Mouse (Mus musculus) lung, postnatal 0 days (tissue): ENCODE measurements at regions not wholly inside any gene's neighbourhood (a gene's known extent, or its start where the extent isn't known, plus 50 kb on each side); places are given as distances from the start of the nearest gene placed in this dataset.
"Not testable (repeated sequence)": the region's sequence is repeated elsewhere in the genome, so short reads cannot be mapped to it uniquely, and the experiment has no call there.

Source experiments
- ATAC-seq: fragments of 200-750 bp; cut with Nextera tagmentation; 2 replicates; pipeline ENCODE4 v1.8.0; 2017; ENCODE audit warnings: moderate library complexity
- DNase-seq: peaks from one replicate; pipeline ENCODE4 v3.0.0-alpha.2; 2016; ENCODE audit warnings: low spot score
- H3K27ac ChIP-seq: fragments of 300-500 bp; sonication (generic); 2 replicates; pipeline ENCODE4 v1.5.1; 2014; ENCODE audit warnings: antibody characterized with exemption, mild to moderate bottlenecking, low read length, mixed read lengths
- H3K27me3 ChIP-seq: fragments of 300-500 bp; sonication (generic); replicated peaks from 2 replicates; pipeline ENCODE4 v1.6.1; 2014; ENCODE audit warnings: low read length, mixed read lengths; ENCODE audit not compliant: insufficient read depth
- H3K36me3 ChIP-seq: fragments of 300-500 bp; sonication (generic); 2 replicates; pipeline ENCODE4 v1.6.1; 2014; ENCODE audit warnings: low read length, mixed read lengths; ENCODE audit not compliant: insufficient read depth
- H3K4me1 ChIP-seq: fragments of 300-500 bp; sonication (generic); 2 replicates; pipeline ENCODE4 v1.6.1; 2014; ENCODE audit warnings: antibody characterized with exemption, low read depth, low read length, mixed read lengths; ENCODE audit not compliant: insufficient read depth
- H3K4me2 ChIP-seq: fragments of 300-500 bp; sonication (generic); replicated peaks from 2 replicates; pipeline ENCODE4 v1.6.1; 2014; ENCODE audit warnings: low read depth, mild to moderate bottlenecking, low read length, moderate library complexity, mixed read lengths
- H3K4me3 ChIP-seq: fragments of 300-500 bp; sonication (generic); 2 replicates; pipeline ENCODE4 v1.5.1; 2014; ENCODE audit warnings: low read depth, low read length
- H3K9ac ChIP-seq: fragments of 300-500 bp; sonication (generic); replicated peaks from 2 replicates; pipeline ENCODE4 v1.6.1; 2014; ENCODE audit warnings: low read depth, mild to moderate bottlenecking
- H3K9me3 ChIP-seq: fragments of 300-500 bp; sonication (generic); 2 replicates; pipeline ENCODE4 v1.6.1; 2016; ENCODE audit warnings: low read length, mixed read lengths
- CTCF ChIP-seq: IDR thresholded peaks from 2 replicates; pipeline ENCODE4 v1.5.1; 2016; ENCODE audit warnings: antibody characterized with exemption, mild to moderate bottlenecking
- EP300 ChIP-seq: IDR thresholded peaks from 2 replicates; pipeline ENCODE4 v1.6.1; 2016; ENCODE audit warnings: antibody characterized with exemption, mild to moderate bottlenecking, control low read depth
- WGBS: fragments of 180-500 bp; shearing (Covaris S2); extraction: QIAGEN DNeasy Blood & Tissue Kit; methylation state at CpG from one replicate; pipeline ENCODE4 v1.1.7; 2014; 5-methylcytosine and 5-hydroxymethylcytosine counted together

DNA sequence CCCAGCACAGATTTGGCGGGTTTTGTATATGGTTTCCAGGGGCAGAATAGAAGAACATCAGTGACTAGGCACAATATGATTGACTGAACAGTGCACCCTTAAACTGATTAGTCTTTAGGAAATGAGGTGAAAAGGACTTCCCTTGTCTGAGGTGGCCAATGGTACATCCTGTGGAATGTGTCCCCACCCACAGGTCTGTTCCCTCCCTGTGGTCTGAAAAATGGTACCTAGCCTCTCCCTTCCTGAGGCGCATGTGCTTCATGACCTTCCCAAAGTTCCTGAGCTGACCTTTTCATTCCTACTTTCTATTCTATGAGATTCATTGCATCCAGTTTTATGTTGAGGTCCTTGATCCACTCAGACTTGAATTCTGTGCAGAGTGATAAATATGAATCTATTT lies 76.0 kb downstream of the Zfp97 start:
- 98% methylated on average over 2 of the region's 2 CpGs for WGBS
- H3K36me3 ChIP-seq, H3K9ac ChIP-seq, H3K4me1 ChIP-seq, H3K4me3 ChIP-seq, H3K9me3 ChIP-seq, H3K27me3 ChIP-seq, H3K4me2 ChIP-seq, DNase-seq, H3K27ac ChIP-seq, ATAC-seq: not testable (repeated sequence)

DNA sequence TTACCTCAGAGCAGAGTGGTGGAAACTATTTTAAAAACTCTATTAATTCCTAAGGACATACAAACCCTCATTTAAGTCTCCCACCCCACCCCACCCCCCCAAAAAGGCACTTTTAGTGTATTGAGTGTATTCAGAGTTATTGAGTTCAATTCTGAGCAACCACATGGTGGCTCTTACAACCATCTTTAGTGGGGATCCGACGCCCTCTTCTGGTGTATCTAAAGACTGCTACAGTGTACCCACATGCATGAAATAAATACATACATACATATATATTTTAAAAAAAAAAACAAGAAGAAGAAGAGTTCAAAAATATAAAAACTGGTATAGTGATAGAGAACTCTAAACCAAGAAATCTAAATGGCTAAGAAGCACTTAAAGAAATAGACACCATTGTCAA lies 107.9 kb downstream of the Zfp97 start:
- Histone ChIP-seq H3K27ac (no peak overlapping the region), H3K9me3 (no peaks in the 10 kb centered on the region), H3K27me3 (no peaks in the 10 kb centered on the region), H3K4me2 (no peak overlapping the region), H3K4me1 (no peaks in the 10 kb centered on the region), H3K36me3 (no peaks in the 10 kb centered on the region), H3K4me3 (no peak overlapping the region), H3K9ac (no peak overlapping the region)
- ATAC-seq = no peak
- WGBS = 38% methylated on average over 2 of the region's 2 CpGs
- TF ChIP-seq CTCF = no peak
- TF ChIP-seq EP300 = no peak
- no peak for DNase-seq

DNA sequence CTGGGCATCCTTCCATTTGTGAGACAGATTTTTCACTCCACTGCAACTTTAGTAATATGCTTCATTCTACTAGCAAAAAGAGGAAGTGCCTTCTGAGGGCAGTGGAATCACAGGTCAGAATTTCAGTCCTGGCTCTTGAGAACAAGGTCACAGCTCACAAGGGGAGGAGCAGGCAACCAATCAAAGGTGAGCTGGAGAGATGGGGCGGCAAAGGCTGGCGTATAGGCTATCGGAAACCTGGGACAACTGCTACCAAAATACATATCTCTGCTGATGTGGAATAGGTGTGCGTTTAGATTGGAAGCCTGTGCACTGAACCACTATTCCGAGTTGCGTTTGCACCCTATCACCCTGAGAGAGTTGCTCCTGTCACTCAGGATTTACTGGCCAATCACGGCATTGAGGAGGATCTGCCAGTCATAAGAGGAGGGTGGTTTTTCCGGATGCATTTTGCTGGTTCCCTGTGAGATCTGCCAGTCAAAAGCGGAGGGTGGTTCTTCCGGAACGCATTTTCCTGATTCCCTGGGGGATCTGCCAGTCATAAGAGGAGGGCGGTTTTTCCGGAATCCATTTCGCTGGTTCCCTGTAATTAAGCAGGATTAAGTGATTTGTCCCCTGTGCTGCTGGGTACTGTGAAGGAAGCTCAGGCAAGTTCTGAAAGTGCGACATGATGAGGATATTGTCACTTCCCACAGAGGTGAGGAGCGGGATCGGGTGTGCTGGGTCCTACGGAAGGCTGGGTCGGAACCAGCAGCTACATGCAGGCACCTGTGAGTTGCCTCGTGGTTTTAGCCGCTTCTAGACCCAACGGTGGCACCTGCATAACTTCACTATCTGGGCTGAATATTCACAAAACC lies 113.3 kb downstream of the Zfp97 start:
- not testable (repeated sequence) for H3K36me3 ChIP-seq, H3K4me1 ChIP-seq, H3K9me3 ChIP-seq, H3K27ac ChIP-seq, H3K27me3 ChIP-seq
- Histone ChIP-seq H3K4me3 (peak overlapping the region; percentile 49), H3K9ac (peak overlapping the region; percentile 56), H3K4me2 (peak overlapping the region; percentile 54)
- peak; percentile 97 for DNase-seq
- peak; percentile 100 for ATAC-seq
- WGBS = under 1% methylated on average over 21 of the region's 22 CpGs

DNA sequence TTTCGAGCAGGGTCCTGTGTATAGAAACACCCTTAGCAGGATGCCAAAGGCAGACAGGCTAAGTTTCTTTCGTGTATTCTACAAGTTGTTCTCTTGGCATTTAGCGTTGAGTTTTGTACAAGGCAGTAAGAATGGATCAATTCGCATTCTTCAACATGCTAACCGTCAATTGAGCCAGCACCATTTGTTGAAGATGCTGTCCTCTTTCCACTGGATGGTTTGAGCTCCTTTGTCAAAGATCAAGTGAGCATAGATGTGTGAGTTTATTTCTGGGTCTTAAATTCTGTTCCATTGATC lies 113.9 kb downstream of the Zfp97 start:
- H3K36me3 ChIP-seq, H3K9me3 ChIP-seq: not testable (repeated sequence)

More for the DNA sequence above, 113.9 kb downstream of the Zfp97 start:
- DNase-seq = peak; percentile 8
- H3K4me2 ChIP-seq = peak overlapping the region; percentile 50
- H3K4me1 ChIP-seq, ATAC-seq, H3K27ac ChIP-seq, H3K27me3 ChIP-seq: not testable (repeated sequence)
- peak overlapping the region; percentile 49 for H3K4me3 ChIP-seq
- peak overlapping the region; percentile 56 for H3K9ac ChIP-seq
- WGBS = 0% methylated on average over 5 of the region's 5 CpGs
